28 mouse cellular contexts compared by ENCODE assay signal in genomic region chr13:78451333-78452070, GRCm38 (mm10).
DNase-seq lines count a peak whose midpoint lies in the region; ATAC-seq lines count a peak whose summit lies in the region.
"Had no signal": no experiment of that assay in that cellular context is flagged by ENCODE, and none has a peak within 500 bp of the region (broad histone marks: within the 10 kb centered on the region; RNA-seq: fewer than 3 reads in every experiment).

No protein-coding gene starts in this region.

- H3K27me3 ChIP-seq in midbrain, embryonic 14.5 days (ENCODE audit: control insufficient read depth, insufficient read depth, low read length): no peaks in the 10 kb centered on the region
- no peaks in the 10 kb centered on the region for H3K27me3 ChIP-seq in midbrain, embryonic 13.5 days
- peaks cover 5% of the 10 kb centered on the region; the same call in 1 of the 2 replicates for H3K27me3 ChIP-seq in forebrain, embryonic 13.5 days
- H3K27me3 ChIP-seq: embryonic facial prominence, embryonic 13.5 days; hindbrain, embryonic 12.5 days; lung, embryonic 15.5 days; neural tube, embryonic 15.5 days had no signal

- no peak overlapping the region for H3K9ac ChIP-seq in midbrain, embryonic 14.5 days (replicated peaks; ENCODE audit: low read length)
- no peak overlapping the region for H3K9ac ChIP-seq in midbrain, embryonic 13.5 days (replicated peaks)
- no peak overlapping the region for H3K9ac ChIP-seq in forebrain, embryonic 13.5 days
- H3K9ac ChIP-seq: embryonic facial prominence, embryonic 13.5 days; hindbrain, embryonic 12.5 days; limb, embryonic 13.5 days; lung, embryonic 15.5 days; neural tube, embryonic 15.5 days had no signal

- no peak overlapping the region for H3K27ac ChIP-seq in midbrain, embryonic 14.5 days (replicated peaks; ENCODE audit: low read depth, low read length)
- no peak overlapping the region for H3K27ac ChIP-seq in midbrain, embryonic 13.5 days
- H3K27ac ChIP-seq in forebrain, embryonic 13.5 days: peak overlapping the region; percentile 57
- H3K27ac ChIP-seq: embryonic facial prominence, embryonic 13.5 days; hindbrain, embryonic 12.5 days; left cerebral cortex, adult 2 months; limb, embryonic 13.5 days; lung, embryonic 15.5 days; neural tube, embryonic 15.5 days had no signal

- no peak for DNase-seq in frontal cortex, postnatal 36 days (ENCODE audit: low spot score in 2 of 2)
- peak; percentile 12 for DNase-seq in midbrain, embryonic 14.5 days
- peak; percentile 39 for DNase-seq in retina, postnatal 1 day
- DNase-seq in spleen, adult 12 weeks (ENCODE audit: low spot score): no peak
- DNase-seq in B cell, adult 2 months: no peak
- DNase-seq: adrenal gland, postnatal 14 days; cerebellum, adult 18-20 months; cerebellum, postnatal 10 days; gastrocnemius, postnatal 25 days; heart, adult 18-20 months; heart, postnatal 36 days; kidney, adult 9 months; kidney, postnatal 10 days; right cerebral cortex, adult 18-20 months; right cerebral cortex, postnatal 4 days; thymus, postnatal 4 days had no signal

- H3K4me1 ChIP-seq in midbrain, embryonic 14.5 days (ENCODE audit: control insufficient read depth, insufficient read depth, low read length): peaks cover 9% of the 10 kb centered on the region
- peaks cover 12% of the 10 kb centered on the region; the same call in 1 of the 2 replicates for H3K4me1 ChIP-seq in midbrain, embryonic 13.5 days (replicated peaks)
- H3K4me1 ChIP-seq in forebrain, embryonic 13.5 days: peaks cover 22% of the 10 kb centered on the region
- H3K4me1 ChIP-seq: embryonic facial prominence, embryonic 13.5 days; hindbrain, embryonic 12.5 days; lung, embryonic 15.5 days had no signal

- no peak overlapping the region for H3K4me3 ChIP-seq in midbrain, embryonic 14.5 days (replicated peaks; ENCODE audit: low read depth, low read length)
- H3K4me3 ChIP-seq in midbrain, embryonic 13.5 days (replicated peaks): no peak overlapping the region
- H3K4me3 ChIP-seq in forebrain, embryonic 13.5 days: no peak overlapping the region
- H3K4me3 ChIP-seq: embryonic facial prominence, embryonic 13.5 days; hindbrain, embryonic 12.5 days; left cerebral cortex, adult 2 months; limb, embryonic 13.5 days; lung, embryonic 15.5 days; neural tube, embryonic 15.5 days had no signal

- no peak overlapping the region for H3K4me2 ChIP-seq in midbrain, embryonic 14.5 days (ENCODE audit: low read length)
- no peak overlapping the region for H3K4me2 ChIP-seq in midbrain, embryonic 13.5 days (replicated peaks)
- H3K4me2 ChIP-seq in forebrain, embryonic 13.5 days: no peak overlapping the region
- H3K4me2 ChIP-seq: embryonic facial prominence, embryonic 13.5 days; heart, embryonic 11.5 days; hindbrain, embryonic 12.5 days; limb, embryonic 13.5 days; liver, embryonic 11.5 days; lung, embryonic 15.5 days; neural tube, embryonic 15.5 days had no signal

- peak; percentile 41 for ATAC-seq in frontal cortex, adult (ENCODE audit: low TSS enrichment)
- ATAC-seq in midbrain, embryonic 14.5 days (ENCODE audit: low FRiP score, low TSS enrichment): no peak
- ATAC-seq in midbrain, embryonic 13.5 days: no peak
- peak; percentile 54 for ATAC-seq in forebrain, embryonic 13.5 days
- ATAC-seq: intestine, postnatal 0 days had no signal

- H3K9me3 ChIP-seq in midbrain, embryonic 14.5 days (ENCODE audit: control insufficient read depth, low read length): no peaks in the 10 kb centered on the region
- no peaks in the 10 kb centered on the region for H3K9me3 ChIP-seq in midbrain, embryonic 13.5 days
- H3K9me3 ChIP-seq in forebrain, embryonic 13.5 days (replicated peaks): no peaks in the 10 kb centered on the region
- H3K9me3 ChIP-seq: embryonic facial prominence, embryonic 13.5 days; hindbrain, embryonic 12.5 days; limb, embryonic 13.5 days; lung, embryonic 15.5 days; neural tube, embryonic 15.5 days had no signal

- H3K36me3 ChIP-seq in midbrain, embryonic 14.5 days (ENCODE audit: control insufficient read depth, insufficient read depth, low read length): no peaks in the 10 kb centered on the region
- H3K36me3 ChIP-seq in midbrain, embryonic 13.5 days: no peaks in the 10 kb centered on the region
- H3K36me3 ChIP-seq in forebrain, embryonic 13.5 days (ENCODE audit: poor library complexity, severe bottlenecking): no peaks in the 10 kb centered on the region
- H3K36me3 ChIP-seq: embryonic facial prominence, embryonic 13.5 days; hindbrain, embryonic 12.5 days; limb, embryonic 13.5 days; lung, embryonic 15.5 days; neural tube, embryonic 15.5 days had no signal

- 34% methylated on average over 2 of the region's 2 CpGs for WGBS in midbrain, embryonic 14.5 days
- WGBS in midbrain, embryonic 13.5 days: 29% methylated on average over 2 of the region's 2 CpGs
- WGBS in forebrain, embryonic 13.5 days: 18% methylated on average over 2 of the region's 2 CpGs

Comparison
In these comparisons a context has a peak if more than half of its experiments do, and no peak if none do; other contexts are left out.
1. ATAC-seq: peak in frontal cortex, adult (single experiment) and forebrain, embryonic 13.5 days (single experiment); none in midbrain, embryonic 14.5 days (single experiment) and midbrain, embryonic 13.5 days (single experiment).
2. DNase-seq: peak in midbrain, embryonic 14.5 days (single experiment) and retina, postnatal 1 day (single experiment); none in frontal cortex, postnatal 36 days (0 of 2), spleen, adult 12 weeks (single experiment) and B cell, adult 2 months (0 of 2).